Mouse (Mus musculus): ENCODE data around the gene Kcnk5. TPM values are rescaled to one million over a fixed set of nuclear protein-coding genes. Genes with fewer than 3 reads are reported as not detected.
A peak's percentile ranks its signal among the peaks of the same experiment; 100 is the strongest.

Kcnk5 gene
- total RNA-seq (2021) = under 1 TPM; 0.69 to 0.95 TPM
- long read RNA-seq, experiment 1 = 0 reads
- long read RNA-seq, experiment 2 = 0 reads

GRCm38 (mm10) chr14:20181466-20181921, at the start of gene Kcnk5:
Gene Kcnk5, minus strand, starts transcription at chr14:20181809.
- DNase-seq = peak; percentile 88 to 90

DNA sequence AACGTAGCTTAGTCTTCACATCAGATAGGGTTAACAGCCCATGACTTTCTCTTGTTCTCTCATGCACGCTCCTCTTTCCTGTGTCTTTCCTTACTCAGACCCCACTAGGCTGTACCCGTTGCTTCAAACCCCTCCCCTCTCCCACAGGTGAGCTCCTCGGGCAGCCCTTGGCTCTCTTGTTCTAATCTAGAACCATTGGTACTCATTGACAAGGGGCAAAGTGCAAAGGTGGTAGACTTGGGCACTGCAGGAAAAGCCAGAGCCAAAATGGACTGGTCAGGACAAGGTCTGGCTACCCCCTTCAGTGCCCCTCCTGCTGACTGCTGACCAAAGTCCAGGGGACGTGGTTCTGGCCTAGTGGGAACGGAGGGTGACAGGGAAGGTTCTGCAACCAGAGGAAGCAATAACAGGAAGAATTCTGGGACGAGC, 48.5 kb upstream of the Kcnk5 start:
- no peak for DNase-seq

GRCm38 (mm10) chr14:20229437-20229836, 47.8 kb upstream of the Kcnk5 start:
- DNase-seq = no peak

DNA sequence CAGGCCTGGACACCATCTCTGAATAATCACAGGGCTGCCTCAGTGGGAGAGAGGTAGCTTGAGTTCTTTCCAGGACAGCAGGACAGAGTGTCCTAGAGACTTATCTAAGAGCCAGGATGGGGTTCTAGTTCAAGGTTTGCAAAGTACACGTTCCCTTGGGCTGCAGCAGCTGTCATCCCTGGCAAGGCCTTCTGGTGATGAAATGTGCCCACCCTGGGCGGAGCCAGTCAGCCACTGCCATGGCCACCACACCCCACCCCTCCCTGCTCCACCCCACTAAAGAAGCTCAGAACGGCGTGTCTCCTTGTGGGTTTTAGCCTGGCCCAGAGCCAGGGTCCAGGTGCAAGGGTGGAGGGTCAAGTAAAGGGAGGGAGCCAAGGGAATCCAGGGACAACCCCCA, 46.7 kb upstream of the Kcnk5 start:
- DNase-seq = no peak

DNA sequence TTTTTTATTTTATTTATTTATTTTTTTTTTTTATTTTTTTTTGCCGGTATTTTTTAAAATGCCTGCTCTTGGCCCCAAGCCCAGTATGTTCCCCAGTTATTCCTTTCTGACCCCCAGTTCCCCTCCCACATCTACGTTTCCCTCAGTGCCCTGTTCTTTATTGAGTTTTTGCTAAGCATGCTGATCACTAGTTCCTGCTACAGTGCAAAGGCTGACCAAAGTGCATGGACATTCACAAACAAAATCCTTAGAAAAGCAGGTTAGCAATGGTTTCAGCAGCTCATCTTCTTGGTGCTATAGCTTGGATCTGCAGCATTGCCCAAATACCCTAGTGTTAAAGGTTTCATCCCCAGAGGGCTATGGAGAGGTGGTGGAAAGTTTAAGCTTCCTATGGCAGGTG, 45.4 kb upstream of the Kcnk5 start:
- no peak for DNase-seq

DNA sequence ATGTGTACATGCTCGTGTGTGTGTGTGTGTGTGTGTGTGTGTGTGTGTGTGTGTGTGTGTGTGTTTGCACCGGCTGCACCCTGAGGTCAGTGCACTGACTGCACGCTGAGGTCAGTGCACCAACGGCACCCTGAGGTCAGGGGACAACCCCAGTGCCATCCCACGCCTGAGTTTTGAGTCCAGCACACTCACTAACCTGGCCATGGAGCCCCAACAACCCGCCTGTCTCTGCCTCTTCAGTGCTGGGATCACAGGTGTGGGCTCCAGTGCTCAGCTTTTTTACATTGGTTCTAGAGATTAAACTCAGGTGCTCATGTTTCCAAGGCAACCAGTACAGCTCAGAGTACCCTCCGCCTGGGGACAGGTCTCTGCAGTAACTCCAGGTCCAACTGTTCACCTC, 44.9 kb upstream of the Kcnk5 start:
- DNase-seq = no peak

DNA sequence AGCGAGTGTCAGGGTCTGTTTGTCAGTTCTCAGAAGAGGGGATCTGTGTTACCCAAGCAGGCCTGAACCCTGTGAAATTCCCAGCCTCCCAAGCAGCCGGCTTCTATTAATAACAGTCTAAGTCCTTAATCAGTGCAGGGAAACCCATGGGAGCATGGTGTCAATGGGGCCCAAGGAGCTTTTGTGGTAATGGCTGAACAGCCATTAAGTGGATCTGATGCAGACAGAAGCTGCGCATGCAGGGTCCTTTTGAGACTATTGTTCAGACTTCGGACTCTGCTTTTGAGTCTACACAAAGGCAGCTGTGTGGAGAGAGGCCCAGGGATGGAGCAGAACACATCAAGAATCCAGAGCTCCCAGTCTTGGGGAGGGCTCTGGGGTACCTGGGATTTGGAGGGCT, 43.9 kb upstream of the Kcnk5 start:
- no peak for DNase-seq

DNA sequence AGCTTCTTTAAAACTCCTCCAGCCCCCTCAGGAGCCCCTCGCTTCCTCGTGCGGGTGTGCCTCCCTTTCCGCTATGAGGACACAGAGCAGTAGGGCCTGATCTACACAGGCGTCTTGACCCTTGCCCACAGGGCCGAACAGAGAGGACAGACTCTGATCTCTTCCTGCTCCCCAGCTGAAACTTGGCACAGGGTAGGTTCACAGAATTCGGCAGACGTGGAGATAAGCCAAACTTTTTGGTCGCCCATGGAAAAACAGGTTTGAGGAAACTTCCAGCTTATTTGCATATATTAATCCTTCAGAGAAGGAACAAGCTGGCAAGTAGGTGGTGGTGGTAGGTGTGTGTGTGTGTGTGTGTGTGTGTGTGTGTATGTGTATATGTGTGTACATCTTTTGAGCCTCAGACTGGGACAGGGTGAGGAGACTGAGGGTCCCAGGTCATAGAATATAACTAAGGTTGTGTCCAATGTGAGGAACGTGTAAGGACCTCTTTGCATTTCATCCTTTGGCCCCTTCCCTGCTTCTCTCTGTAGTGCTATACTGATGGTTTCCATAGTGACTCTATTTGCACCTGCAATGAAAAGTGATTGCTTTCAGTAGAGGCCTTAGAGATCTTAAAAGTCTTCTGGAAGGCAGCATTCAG, 43.1 kb upstream of the Kcnk5 start:
- no peak for DNase-seq

DNA sequence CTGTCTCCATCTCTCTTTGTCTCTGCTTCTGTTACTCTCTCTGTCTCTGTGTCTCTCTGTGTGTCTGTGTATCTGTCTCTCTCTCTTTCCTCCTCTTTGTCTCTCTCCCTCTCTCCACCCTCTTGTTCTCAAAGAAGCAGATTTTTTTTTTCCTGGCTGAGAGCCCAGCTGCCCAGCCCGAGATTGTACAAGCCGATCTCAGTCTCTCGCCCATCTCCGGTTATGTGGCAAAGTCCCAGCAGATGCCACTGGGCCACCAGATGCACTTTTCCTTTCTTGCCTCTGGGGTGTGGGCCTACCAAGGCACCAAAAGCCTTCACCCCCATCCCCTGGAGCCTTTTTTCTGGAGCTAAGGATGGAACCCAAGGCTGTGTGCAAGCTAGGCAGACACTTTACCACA, 42.6 kb upstream of the Kcnk5 start:
- peak in 1 of 2 experiments; percentile 12 for DNase-seq

DNA sequence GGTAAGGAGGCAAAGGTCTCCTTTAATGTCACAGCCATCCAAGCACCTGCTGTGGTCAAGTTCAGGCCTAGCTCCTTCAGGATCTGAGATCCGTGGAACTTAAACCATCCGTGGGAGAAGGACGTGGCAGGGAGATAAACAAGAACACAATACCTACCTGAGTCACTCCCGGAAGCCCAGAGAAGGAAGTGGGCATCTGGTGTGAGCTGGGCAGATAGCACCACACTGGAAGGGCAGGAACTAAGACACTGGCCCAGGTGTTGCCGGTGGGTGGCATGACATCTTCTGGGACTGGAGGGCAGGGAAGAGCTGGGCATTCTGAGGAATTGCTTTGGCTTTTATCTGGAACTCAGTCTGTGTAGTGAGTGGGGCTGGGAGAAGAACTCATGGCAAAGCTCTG, 41.6 kb upstream of the Kcnk5 start:
- no peak for DNase-seq

DNA sequence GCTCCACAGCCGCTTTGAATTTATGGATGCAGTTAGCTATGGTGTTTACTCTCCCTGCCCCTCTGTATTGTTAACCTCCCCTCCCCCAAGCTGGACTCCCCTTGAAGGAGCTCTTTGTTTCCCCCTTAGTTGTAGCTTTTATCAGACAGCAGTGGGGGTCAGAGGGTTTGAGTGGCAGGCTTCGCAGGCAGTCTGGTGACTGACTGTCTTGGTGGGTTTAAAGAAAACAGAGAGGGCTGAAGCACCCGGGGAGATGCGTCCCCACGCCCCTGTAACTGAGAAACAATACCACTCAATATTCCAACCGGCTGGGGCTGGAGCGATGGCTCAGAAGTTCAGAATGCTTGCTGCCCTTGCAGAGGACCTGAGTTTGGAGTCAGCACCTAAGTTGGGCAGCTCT, 39.5 kb upstream of the Kcnk5 start:
- no peak for DNase-seq

- no peak for DNase-seq
Measured at GRCm38 (mm10) chr14:20219849-20220248, 38.2 kb upstream of the Kcnk5 start.

- DNase-seq = no peak
Measured at GRCm38 (mm10) chr14:20217299-20217864, 35.8 kb upstream of the Kcnk5 start.

DNA sequence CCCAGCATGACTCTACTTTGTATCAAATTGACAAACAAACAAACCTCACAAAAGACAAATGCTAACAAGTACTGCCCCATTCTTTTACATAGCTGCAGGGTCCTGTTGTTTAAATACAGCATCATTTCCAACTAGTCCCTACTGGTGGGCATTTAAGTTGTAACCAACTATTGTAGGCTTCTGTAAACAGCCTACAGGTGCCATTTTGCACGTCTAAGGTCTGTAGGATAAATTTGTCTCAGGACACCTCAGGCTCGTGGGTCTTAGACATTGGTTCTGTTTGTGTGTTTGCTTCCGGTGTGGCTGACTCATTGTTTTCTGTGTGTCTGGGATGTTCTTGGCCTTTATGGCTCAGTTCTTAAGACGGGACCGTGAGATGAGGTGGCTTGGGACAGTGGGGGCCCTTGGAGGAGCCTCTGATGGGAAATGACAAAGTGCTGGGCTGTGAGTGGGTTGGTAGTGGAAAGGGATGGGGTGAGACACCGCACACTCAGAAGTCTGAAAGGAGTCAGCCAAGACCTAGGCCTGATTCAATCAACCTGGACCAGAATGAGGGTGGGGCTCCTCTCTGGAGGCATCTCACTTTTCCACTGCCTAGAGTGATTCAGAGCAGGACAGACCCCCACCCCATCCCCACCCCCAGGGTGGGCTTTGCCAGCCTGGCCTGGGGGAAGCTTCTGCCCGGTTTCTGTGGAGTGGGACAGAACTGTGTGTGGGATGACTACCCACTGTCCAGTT, 35.1 kb upstream of the Kcnk5 start:
- DNase-seq = no peak

DNA sequence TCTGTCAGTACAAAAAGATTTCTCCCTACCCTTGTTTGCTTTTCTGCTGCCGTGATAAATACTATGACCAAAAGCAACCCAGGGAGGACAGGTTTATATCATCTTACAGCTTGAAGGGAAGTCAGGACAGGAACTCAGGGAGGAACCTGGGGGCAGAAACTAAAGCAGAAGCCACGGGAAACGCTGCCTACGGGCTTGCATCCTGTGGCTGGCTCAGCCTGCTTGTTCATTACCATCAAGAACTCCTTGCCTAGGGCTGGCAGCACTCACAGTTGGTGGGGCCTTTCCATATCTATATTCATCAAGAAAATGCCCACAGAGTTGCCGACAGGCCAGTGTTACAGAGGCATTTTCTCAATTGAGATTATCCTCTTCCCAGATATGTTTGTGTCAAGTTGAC, 34.2 kb upstream of the Kcnk5 start:
- DNase-seq = no peak

DNA sequence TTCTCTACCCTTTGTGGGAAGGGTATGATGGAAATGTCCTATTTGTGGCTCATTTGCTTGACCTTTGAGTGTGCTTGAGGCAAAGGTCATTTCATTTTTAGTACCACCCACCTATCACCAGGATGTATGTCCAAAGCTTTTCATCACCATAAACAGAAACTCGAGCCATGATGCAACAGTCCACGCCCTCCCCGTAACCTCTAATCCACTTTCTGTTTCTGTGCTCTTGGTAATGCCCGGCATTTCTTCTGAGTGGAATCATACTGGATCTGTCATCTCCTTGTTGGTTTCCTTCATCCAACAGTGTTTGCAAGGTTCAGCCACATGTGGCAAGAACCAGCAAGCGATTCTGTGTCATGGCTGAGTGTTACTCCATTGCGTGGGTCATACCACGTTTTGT, 32.5 kb upstream of the Kcnk5 start:
- no peak for DNase-seq

DNA sequence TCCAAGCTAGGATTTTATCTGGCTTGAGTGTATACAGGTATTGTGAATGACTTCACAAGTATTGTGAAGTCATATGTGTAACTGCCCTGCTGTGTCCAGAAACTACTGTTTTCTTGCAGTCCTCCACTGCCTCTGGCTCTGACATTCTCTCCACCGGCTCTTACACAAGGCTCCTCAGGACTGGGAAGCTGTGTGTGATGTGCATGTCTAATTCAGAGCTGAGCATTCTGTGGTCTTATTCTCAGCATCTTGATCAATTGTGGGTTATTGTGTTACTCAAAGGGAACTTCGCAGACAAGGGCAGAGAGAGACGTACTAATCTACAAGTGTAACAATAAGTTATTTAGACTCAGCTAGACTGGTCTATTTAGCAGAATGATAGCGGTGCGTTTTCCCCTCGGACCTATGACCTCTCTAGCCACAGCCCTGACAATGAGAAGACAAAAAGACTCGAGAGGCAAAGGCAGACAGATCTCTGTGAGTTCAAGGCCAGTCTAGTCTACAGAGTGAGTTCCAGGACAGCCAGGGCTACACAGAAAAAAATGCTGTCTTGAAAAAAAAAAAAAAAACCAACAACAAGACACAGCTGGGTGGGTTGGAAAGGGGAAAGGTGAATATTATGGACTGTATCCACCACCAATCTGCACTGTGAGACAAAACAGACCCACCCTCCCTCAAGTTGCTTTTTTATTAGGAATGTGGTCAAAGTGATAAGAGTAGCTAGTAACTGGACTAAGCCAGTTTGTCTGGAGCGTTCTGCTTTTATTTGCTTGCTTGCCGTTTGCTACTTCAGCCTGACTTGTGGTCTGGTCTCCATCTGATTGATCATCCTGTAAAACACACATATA, 30.4 kb upstream of the Kcnk5 start:
- no peak for DNase-seq

- no peak for DNase-seq
Measured at GRCm38 (mm10) chr14:20209926-20210325, 28.3 kb upstream of the Kcnk5 start.

- no peak for DNase-seq
Measured at GRCm38 (mm10) chr14:20208435-20208834, 26.8 kb upstream of the Kcnk5 start.

- no peak for DNase-seq
Measured at GRCm38 (mm10) chr14:20205747-20206146, 24.1 kb upstream of the Kcnk5 start.

GRCm38 (mm10) chr14:20203301-20203700, 21.7 kb upstream of the Kcnk5 start:
- no peak for DNase-seq

GRCm38 (mm10) chr14:20202655-20203181, 21.1 kb upstream of the Kcnk5 start:
- no peak for DNase-seq

Measured in heart, adult 18-20 months (tissue).